Mouse (Mus musculus): ENCODE data around the gene Prkcb. TPM values are rescaled to one million over a fixed set of nuclear protein-coding genes. Genes with fewer than 3 reads are reported as not detected.

Prkcb gene
- total RNA-seq, 2 experiments from 2014 or later: 18.3 to 33.6 TPM

DNA sequence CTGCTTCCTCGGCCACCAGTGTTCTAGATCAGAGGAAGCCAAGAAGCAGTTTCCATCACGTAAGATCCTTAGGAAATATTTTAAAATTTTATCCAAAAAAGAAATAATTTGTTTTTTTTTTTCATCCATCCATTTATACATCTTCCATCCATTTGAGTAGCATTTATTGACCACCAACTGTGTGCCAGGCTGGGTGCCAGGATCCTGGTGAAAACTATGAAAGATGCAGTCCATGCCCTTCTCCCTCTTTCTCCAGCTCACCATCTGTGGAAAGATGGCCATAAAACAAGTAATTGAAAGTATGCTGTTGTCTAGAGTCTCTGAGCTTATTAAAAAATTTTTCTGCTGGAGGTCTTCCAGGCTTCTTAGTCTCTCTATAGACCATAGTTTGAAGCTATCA lies 341.8 kb downstream of the Prkcb start:
- ATAC-seq (replicated peaks; ENCODE audit: low FRiP score, poor library complexity, severe bottlenecking): no peak

DNA sequence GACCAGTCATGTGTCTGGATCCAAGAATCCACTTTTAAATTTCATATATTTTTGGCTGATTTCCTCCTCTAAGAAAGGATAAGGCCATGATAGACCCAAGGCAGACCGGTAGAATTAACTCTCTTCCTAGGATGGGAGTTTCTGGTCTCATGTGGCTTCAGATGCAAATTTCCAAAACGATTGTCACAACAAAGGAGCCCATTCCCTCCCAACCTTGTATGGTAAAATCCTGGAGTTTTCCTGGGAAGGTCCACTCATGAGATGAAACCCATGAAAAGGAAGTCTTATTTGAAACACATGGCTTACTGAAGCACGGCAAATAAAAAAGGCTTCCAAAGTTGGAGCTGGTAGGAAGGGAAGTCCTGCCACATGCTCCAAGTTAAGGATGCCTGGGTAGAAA lies 342.6 kb downstream of the Prkcb start:
- no peak for ATAC-seq (replicated peaks; ENCODE audit: low FRiP score, poor library complexity, severe bottlenecking)

DNA sequence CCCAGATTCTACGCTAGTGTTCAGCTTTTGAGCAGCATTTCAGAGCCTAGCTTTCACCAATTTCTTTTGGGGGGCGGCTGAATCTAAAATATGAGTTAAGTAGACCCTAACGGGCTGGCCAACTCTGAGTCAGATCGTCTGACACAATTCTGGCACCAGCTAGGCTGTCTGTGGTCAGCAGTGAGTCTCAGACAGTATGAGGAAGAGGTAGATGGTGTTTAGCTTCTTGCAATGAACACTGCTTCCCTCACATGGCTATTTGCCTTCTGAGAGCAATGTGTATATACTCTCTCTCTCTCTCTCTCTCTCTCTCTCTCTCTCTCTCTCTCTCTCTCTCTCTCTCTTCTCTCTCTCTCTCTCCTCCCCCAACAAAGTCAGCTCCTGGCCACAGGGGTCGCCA lies 344.4 kb downstream of the Prkcb start:
- ATAC-seq (replicated peaks; ENCODE audit: low FRiP score, poor library complexity, severe bottlenecking): no peak

GRCm38 (mm10) chr7:122633463-122633862 lies 344.9 kb downstream of the Prkcb start:
- no peak for ATAC-seq (replicated peaks; ENCODE audit: low FRiP score, poor library complexity, severe bottlenecking)

GRCm38 (mm10) chr7:122643676-122644075 lies 355.1 kb downstream of the Prkcb start:
- ATAC-seq (replicated peaks; ENCODE audit: low FRiP score, poor library complexity, severe bottlenecking): no peak

- no peak for ATAC-seq (replicated peaks; ENCODE audit: low FRiP score, poor library complexity, severe bottlenecking)
Measured at GRCm38 (mm10) chr7:122649306-122649705, 360.8 kb downstream of the Prkcb start.

DNA sequence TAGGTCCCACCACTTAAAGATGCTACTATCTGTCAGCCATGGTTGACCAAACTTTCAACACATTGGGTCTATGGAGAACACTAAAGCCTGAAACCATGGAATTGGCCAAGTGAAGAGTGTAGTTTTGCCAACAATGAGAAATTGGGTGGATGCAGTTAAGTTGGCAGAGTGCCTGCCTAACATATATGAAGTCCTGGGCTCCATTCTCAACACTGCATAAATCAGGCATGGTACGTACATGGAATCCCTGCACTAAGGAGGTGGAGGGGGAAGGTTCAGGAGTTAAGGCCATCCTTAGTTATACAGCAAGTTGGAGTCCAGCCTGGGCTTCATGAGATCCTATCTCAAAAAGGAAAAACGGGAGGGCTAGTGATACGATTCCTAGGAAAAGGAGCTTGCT lies 364.0 kb downstream of the Prkcb start:
- no peak for ATAC-seq (replicated peaks; ENCODE audit: low FRiP score, poor library complexity, severe bottlenecking)

DNA sequence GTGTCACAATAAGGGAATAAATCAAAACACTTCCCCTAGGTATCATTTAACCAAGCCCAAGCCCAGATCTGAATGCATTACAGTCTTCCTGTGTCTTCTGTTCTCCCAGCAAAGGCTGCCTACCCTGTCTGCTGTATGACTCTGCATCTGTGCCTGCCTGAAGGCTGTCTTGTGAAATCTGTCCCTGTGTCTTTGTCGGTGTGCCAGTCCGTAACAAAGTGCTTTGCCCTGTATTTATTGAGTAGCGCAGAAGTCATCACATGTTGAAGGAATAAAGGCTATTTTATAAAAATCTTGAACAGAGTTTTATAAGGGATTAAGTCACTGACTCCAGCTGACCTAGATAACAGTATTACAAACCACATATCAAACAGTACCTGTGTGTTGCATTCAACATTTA lies 368.1 kb downstream of the Prkcb start:
- ATAC-seq (replicated peaks; ENCODE audit: low FRiP score, poor library complexity, severe bottlenecking): no peak

GRCm38 (mm10) chr7:122657423-122658126 lies 369.0 kb downstream of the Prkcb start:
- ATAC-seq (replicated peaks; ENCODE audit: low FRiP score, poor library complexity, severe bottlenecking): no peak

DNA sequence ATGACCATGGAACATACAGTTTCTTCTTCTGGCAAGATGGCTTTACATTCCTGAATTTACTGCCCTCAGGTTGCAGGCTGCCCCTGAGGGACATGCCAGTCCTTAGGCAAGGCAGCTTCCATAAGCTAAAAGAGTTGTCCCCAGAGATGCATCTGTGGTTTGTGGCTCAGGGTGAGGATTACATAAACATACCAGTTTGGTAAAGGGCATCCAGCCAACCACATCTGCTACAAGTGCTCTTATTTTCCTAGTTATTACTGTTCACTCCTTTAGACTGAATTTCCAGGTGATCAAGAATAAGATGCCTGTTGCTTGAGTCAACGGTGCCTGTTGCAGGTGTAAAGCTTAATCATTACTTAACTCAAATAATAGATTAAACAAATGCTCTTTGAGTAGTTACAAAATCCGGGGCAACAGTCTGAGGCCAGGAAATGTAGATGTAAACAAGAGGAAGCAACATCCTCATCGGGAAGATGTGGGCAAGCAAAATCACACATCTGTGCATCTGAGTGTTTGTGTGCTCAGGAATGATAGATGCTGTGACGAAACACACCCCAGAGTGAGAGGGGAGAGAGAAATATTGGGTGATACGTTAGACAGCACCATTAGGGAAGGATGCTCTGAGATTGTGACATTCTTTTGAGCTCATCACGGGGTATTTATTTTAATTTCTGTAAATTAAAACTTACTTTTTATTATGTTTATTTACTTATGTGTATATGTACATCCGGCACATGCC lies 376.9 kb downstream of the Prkcb start:
- ATAC-seq (replicated peaks; ENCODE audit: low FRiP score, poor library complexity, severe bottlenecking): no peak

GRCm38 (mm10) chr7:122667903-122668302 lies 379.4 kb downstream of the Prkcb start:
- no peak for ATAC-seq (replicated peaks; ENCODE audit: low FRiP score, poor library complexity, severe bottlenecking)

- no peak for ATAC-seq (replicated peaks; ENCODE audit: low FRiP score, poor library complexity, severe bottlenecking)
Measured at GRCm38 (mm10) chr7:122670442-122670872, 381.9 kb downstream of the Prkcb start, which contains the start of gene Cacng3. Gene Cacng3 (plus strand): TSS chr7:122670492.

DNA sequence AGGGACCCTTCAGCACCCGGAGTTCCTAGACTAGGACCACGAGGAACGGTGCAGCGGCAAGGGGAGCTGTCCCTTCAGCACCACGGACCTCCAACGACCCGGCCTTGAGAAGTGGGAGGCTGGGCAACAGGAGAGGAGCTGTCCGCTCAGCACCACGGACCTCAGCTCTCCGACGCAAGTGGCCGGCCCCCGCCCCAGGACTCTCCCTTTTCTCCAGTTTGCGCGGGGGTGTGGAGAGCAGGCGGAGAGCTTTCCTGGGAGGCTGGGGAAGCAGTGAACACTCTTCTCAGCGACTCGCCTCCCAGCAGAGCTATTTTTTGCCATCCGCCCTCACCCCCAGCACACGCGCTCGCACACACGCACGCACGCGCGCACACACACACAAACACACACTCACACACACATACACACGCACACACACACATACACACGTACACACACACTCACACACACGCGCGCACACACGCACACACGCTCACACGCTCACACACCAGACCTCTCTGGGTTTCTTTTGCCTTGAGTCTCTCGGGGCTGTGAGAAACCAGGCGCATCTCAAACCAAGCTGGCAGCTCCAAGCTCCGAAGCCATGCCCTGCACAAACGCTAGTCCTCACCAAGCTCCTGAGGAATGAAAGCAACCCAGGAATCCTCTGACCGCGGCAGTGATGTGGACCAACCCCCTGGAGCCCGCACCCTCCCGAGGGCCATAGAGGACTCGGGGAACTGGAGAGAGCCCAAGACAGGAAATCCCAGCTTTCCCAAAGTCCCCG lies 382.5 kb downstream of the Prkcb start:
- ATAC-seq (replicated peaks; ENCODE audit: low FRiP score, poor library complexity, severe bottlenecking): no peak

GRCm38 (mm10) chr7:122672981-122673380 lies 384.4 kb downstream of the Prkcb start:
- no peak for ATAC-seq (replicated peaks; ENCODE audit: low FRiP score, poor library complexity, severe bottlenecking)

DNA sequence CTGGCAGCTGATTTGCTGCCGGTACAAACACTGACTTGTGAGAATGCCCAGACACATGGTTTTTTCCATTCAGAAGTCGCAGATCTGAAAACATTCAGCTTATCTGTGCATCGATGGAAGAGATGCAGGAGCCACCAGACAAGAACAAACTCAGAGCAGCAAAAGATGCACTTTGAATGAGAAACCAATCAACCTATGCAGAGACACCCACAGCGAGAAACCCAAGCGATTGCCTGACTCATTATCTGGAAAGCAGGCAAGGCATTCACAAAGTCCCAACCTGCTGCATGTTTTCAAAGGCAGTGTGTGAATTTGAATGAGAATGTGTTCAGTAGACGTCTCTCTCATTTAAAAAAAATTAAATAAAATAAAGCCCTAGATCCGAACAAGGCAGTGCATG lies 386.7 kb downstream of the Prkcb start:
- no peak for ATAC-seq (replicated peaks; ENCODE audit: low FRiP score, poor library complexity, severe bottlenecking)

Other genes starting within 250 kb of the Prkcb start
- 6.7 and 9.8 TPM in 2 replicates for gene Ubfd1, start 221.6 kb upstream of the Prkcb start, total RNA-seq (2015; ENCODE audit: low replicate concordance)
- gene Ubfd1, start 221.6 kb upstream of the Prkcb start, total RNA-seq (2017; ENCODE audit: low replicate concordance): 5.5 and 7.7 TPM in 2 replicates
- 0.42 TPM in 1 of 2 replicates, not detected in the other for gene Ears2, start 221.5 kb upstream of the Prkcb start, total RNA-seq (2015; ENCODE audit: low replicate concordance)
- 0.43 and 0.56 TPM in 2 replicates for gene Ears2, start 221.5 kb upstream of the Prkcb start, total RNA-seq (2017; ENCODE audit: low replicate concordance)
- gene Ndufab1, start 186.9 kb upstream of the Prkcb start, total RNA-seq (2015; ENCODE audit: low replicate concordance): 69.2 and 72.3 TPM in 2 replicates
- 16.9 and 27.0 TPM in 2 replicates for gene Ndufab1, start 186.9 kb upstream of the Prkcb start, total RNA-seq (2017; ENCODE audit: low replicate concordance)
- 5.4 and 10.0 TPM in 2 replicates for gene Palb2, start 155.8 kb upstream of the Prkcb start, total RNA-seq (2015; ENCODE audit: low replicate concordance)
- 7.9 and 13.0 TPM in 2 replicates for gene Palb2, start 155.8 kb upstream of the Prkcb start, total RNA-seq (2017; ENCODE audit: low replicate concordance)
- 20.3 and 33.0 TPM in 2 replicates for gene Dctn5, start 155.7 kb upstream of the Prkcb start, total RNA-seq (2015; ENCODE audit: low replicate concordance)
- gene Dctn5, start 155.7 kb upstream of the Prkcb start, total RNA-seq (2017; ENCODE audit: low replicate concordance): 18.3 and 29.3 TPM in 2 replicates
- 26.5 and 29.5 TPM in 2 replicates for gene Plk1, start 129.3 kb upstream of the Prkcb start, total RNA-seq (2015; ENCODE audit: low replicate concordance)
- gene Plk1, start 129.3 kb upstream of the Prkcb start, total RNA-seq (2017; ENCODE audit: low replicate concordance): 25.2 and 26.3 TPM in 2 replicates
- not detected in 2 replicates for gene Ern2, start 102.5 kb upstream of the Prkcb start, total RNA-seq (2015; ENCODE audit: low replicate concordance)
- not detected in 2 replicates for gene Ern2, start 102.5 kb upstream of the Prkcb start, total RNA-seq (2017; ENCODE audit: low replicate concordance)
- gene Chp2, start 69.3 kb upstream of the Prkcb start, total RNA-seq (2015; ENCODE audit: low replicate concordance): 1.9 TPM in 1 of 2 replicates, not detected in the other
- 2.3 and 6.1 TPM in 2 replicates for gene Chp2, start 69.3 kb upstream of the Prkcb start, total RNA-seq (2017; ENCODE audit: low replicate concordance)

All from erythroblast, adult 5-6 weeks (primary cell).